Mouse (Mus musculus) lung, embryonic 15.5 days (tissue): ENCODE results near the gene Dyx1c1. TPM values are rescaled to one million over a fixed set of nuclear protein-coding genes. Genes with fewer than 3 reads are reported as not detected.
A peak's percentile ranks its signal among the peaks of the same experiment; 100 is the strongest.

Source experiments
- ATAC-seq: fragments of 200-750 bp; cut with Nextera tagmentation; 2 replicates; pipeline ENCODE4 v1.8.0; 2017; ENCODE audit warnings: moderate number of reproducible peaks, borderline replicate concordance; ENCODE audit not compliant: low FRiP score, low TSS enrichment; ENCODE audit errors: extremely low read depth
- H3K27ac ChIP-seq: fragments of 300-500 bp; sonication (generic); 2 replicates; pipeline ENCODE4 v1.5.1; 2015; ENCODE audit warnings: moderate library complexity, mild to moderate bottlenecking, inconsistent platforms
- H3K27me3 ChIP-seq: fragments of 300-500 bp; sonication (generic); 2 replicates; pipeline ENCODE4 v1.6.1; 2015; ENCODE audit warnings: inconsistent platforms
- H3K36me3 ChIP-seq: fragments of 300-500 bp; sonication (generic); 2 replicates; pipeline ENCODE4 v1.6.1; 2015; ENCODE audit warnings: inconsistent platforms
- H3K4me1 ChIP-seq: fragments of 300-500 bp; sonication (generic); 2 replicates; pipeline ENCODE4 v1.6.1; 2015; ENCODE audit warnings: inconsistent platforms
- H3K4me2 ChIP-seq: fragments of 300-500 bp; sonication (generic); 2 replicates; pipeline ENCODE4 v1.6.1; 2015; ENCODE audit warnings: inconsistent platforms, mild to moderate bottlenecking, moderate library complexity
- H3K4me3 ChIP-seq: fragments of 300-500 bp; sonication (generic); 2 replicates; pipeline ENCODE4 v1.5.1; 2015; ENCODE audit warnings: mild to moderate bottlenecking, inconsistent platforms
- H3K9ac ChIP-seq: fragments of 300-500 bp; sonication (generic); 2 replicates; pipeline ENCODE4 v1.6.1; 2015; ENCODE audit warnings: inconsistent platforms
- H3K9me3 ChIP-seq: fragments of 300-500 bp; sonication (generic); 2 replicates; pipeline ENCODE4 v1.6.1; 2016; ENCODE audit warnings: inconsistent platforms
- WGBS: fragments of 180-500 bp; shearing (Covaris S2); methylation state at CpG from one replicate; pipeline ENCODE4 v1.1.7; 2015; 5-methylcytosine and 5-hydroxymethylcytosine counted together
- polyA plus RNA-seq: library from polyadenylated mRNA; unstranded; fragments of >200 nt; fragmentation: Nextera tagmentation; extraction: Ambion mirVana; gene quantifications from 2 replicates; pipeline ENCODE4 v1.2.1, GENCODE M21; 2015

The Dyx1c1 gene
- polyA plus RNA-seq, 1 experiment from 2014 or later, result 1.6 TPM

GRCm38 (mm10) chr9:72983066-72983465 is 24.5 kb downstream of the Dyx1c1 start:
- WGBS, result 57% methylated on average over 2 of the region's 2 CpGs
- Histone ChIP-seq H3K27me3 (no peaks in the 10 kb centered on the region), H3K27ac (no peak overlapping the region)

GRCm38 (mm10) chr9:72985250-72986220 is 26.9 kb downstream of the Dyx1c1 start, which contains the start of the genes Ccpg1os and Ccpg1:
Gene Ccpg1os (minus strand): TSS chr9:72985382.
Gene Ccpg1 (plus strand): TSS chr9:72985429.
- Histone ChIP-seq H3K4me1 (peaks cover 14% of the 10 kb centered on the region), H3K4me3 (peak within 1 kb of the TSS; percentile 97), H3K27ac (0 out of 2 replicates have a peak within 1 kb of the TSS, but pooled peaks have one; percentile 31), H3K27me3 (no peaks in the 10 kb centered on the region), H3K9me3 (no peaks in the 10 kb centered on the region), H3K4me2 (peak within 1 kb of the TSS; percentile 84), H3K36me3 (no peaks in the 10 kb centered on the region), H3K9ac (peak within 1 kb of the TSS; percentile 68)
- under 1% methylated on average over 88 of the region's 88 CpGs for WGBS
- peak; percentile 100 for ATAC-seq

More at GRCm38 (mm10) chr9:72983066-72983465, 24.5 kb downstream of the Dyx1c1 start:
- Histone ChIP-seq H3K4me1 (peaks cover 14% of the 10 kb centered on the region), H3K4me2 (no peak overlapping the region), H3K36me3 (no peaks in the 10 kb centered on the region), H3K9me3 (no peaks in the 10 kb centered on the region), H3K4me3 (no peak overlapping the region), H3K9ac (no peak overlapping the region)
- ATAC-seq, result no peak

GRCm38 (mm10) chr9:72987703-72988102 is 29.1 kb downstream of the Dyx1c1 start:
- no peak overlapping the region for H3K4me3 ChIP-seq
- no peaks in the 10 kb centered on the region for H3K27me3 ChIP-seq
- 67% methylated on average over 3 of the region's 3 CpGs for WGBS

GRCm38 (mm10) chr9:72988706-72989105 is 30.1 kb downstream of the Dyx1c1 start:
- Histone ChIP-seq H3K9me3 (no peaks in the 10 kb centered on the region), H3K27me3 (no peaks in the 10 kb centered on the region), H3K36me3 (no peaks in the 10 kb centered on the region), H3K4me1 (peaks cover 14% of the 10 kb centered on the region), H3K27ac (no peak overlapping the region), H3K9ac (no peak overlapping the region), H3K4me2 (no peak overlapping the region), H3K4me3 (no peak overlapping the region)
- ATAC-seq, result no peak
- WGBS, result 81% methylated on average over 5 of the region's 5 CpGs

More at GRCm38 (mm10) chr9:72987703-72988102, 29.1 kb downstream of the Dyx1c1 start:
- no peak overlapping the region for H3K27ac ChIP-seq
- no peaks in the 10 kb centered on the region for H3K36me3 ChIP-seq
- peaks cover 14% of the 10 kb centered on the region for H3K4me1 ChIP-seq
- H3K9me3 ChIP-seq, result no peaks in the 10 kb centered on the region
- no peak overlapping the region for H3K4me2 ChIP-seq
- no peak overlapping the region for H3K9ac ChIP-seq
- no peak for ATAC-seq

GRCm38 (mm10) chr9:72991420-72991819 is 32.8 kb downstream of the Dyx1c1 start:
- H3K9ac ChIP-seq, result no peak overlapping the region
- 91% methylated on average over 2 of the region's 2 CpGs for WGBS
- H3K4me2 ChIP-seq, result no peak overlapping the region
- H3K4me1 ChIP-seq, result peaks cover 2% of the 10 kb centered on the region; the same call in 1 of the 2 replicates
- ATAC-seq, result no peak
- H3K4me3 ChIP-seq, result no peak overlapping the region
- H3K9me3 ChIP-seq, result no peaks in the 10 kb centered on the region
- no peaks in the 10 kb centered on the region for H3K27me3 ChIP-seq
- no peaks in the 10 kb centered on the region for H3K36me3 ChIP-seq
- no peak overlapping the region for H3K27ac ChIP-seq

GRCm38 (mm10) chr9:72992576-72992975 is 34.0 kb downstream of the Dyx1c1 start:
- Histone ChIP-seq H3K27ac (no peak overlapping the region), H3K4me2 (no peak overlapping the region), H3K36me3 (no peaks in the 10 kb centered on the region), H3K4me3 (no peak overlapping the region), H3K9me3 (no peaks in the 10 kb centered on the region), H3K27me3 (no peaks in the 10 kb centered on the region), H3K4me1 (no peaks in the 10 kb centered on the region), H3K9ac (no peak overlapping the region)
- WGBS, result 81% methylated on average over 5 of the region's 5 CpGs
- ATAC-seq, result no peak

GRCm38 (mm10) chr9:72996167-72996566 is 37.6 kb downstream of the Dyx1c1 start:
- no peak overlapping the region for H3K27ac ChIP-seq

GRCm38 (mm10) chr9:72996806-72997205 is 38.2 kb downstream of the Dyx1c1 start:
- Histone ChIP-seq H3K27me3 (no peaks in the 10 kb centered on the region), H3K27ac (no peak overlapping the region), H3K9ac (no peak overlapping the region), H3K4me3 (no peak overlapping the region), H3K9me3 (no peaks in the 10 kb centered on the region), H3K4me1 (no peaks in the 10 kb centered on the region), H3K36me3 (no peaks in the 10 kb centered on the region), H3K4me2 (no peak overlapping the region)
- 66% methylated on average over 7 of the region's 7 CpGs for WGBS
- no peak for ATAC-seq

More at GRCm38 (mm10) chr9:72996167-72996566, 37.6 kb downstream of the Dyx1c1 start:
- ATAC-seq, result no peak
- Histone ChIP-seq H3K4me3 (no peak overlapping the region), H3K9ac (no peak overlapping the region), H3K27me3 (no peaks in the 10 kb centered on the region), H3K4me2 (no peak overlapping the region), H3K4me1 (no peaks in the 10 kb centered on the region), H3K9me3 (no peaks in the 10 kb centered on the region), H3K36me3 (no peaks in the 10 kb centered on the region)

- ATAC-seq, result no peak
- Histone ChIP-seq H3K4me1 (no peaks in the 10 kb centered on the region), H3K4me3 (no peak overlapping the region), H3K27ac (no peak overlapping the region), H3K9me3 (no peaks in the 10 kb centered on the region), H3K27me3 (no peaks in the 10 kb centered on the region), H3K36me3 (no peaks in the 10 kb centered on the region), H3K4me2 (no peak overlapping the region), H3K9ac (no peak overlapping the region)
- WGBS, result 58% methylated on average over 2 of the region's 2 CpGs
Measured at GRCm38 (mm10) chr9:73000487-73000886, 41.9 kb downstream of the Dyx1c1 start.

GRCm38 (mm10) chr9:73001314-73002011 is 42.9 kb downstream of the Dyx1c1 start:
- no peaks in the 10 kb centered on the region for H3K4me1 ChIP-seq
- H3K27me3 ChIP-seq, result no peaks in the 10 kb centered on the region
- H3K36me3 ChIP-seq, result no peaks in the 10 kb centered on the region
- no peak overlapping the region for H3K9ac ChIP-seq
- no peak for ATAC-seq
- WGBS, result 84% methylated on average over 13 of the region's 13 CpGs
- H3K27ac ChIP-seq, result no peak overlapping the region
- no peak overlapping the region for H3K4me2 ChIP-seq
- H3K4me3 ChIP-seq, result no peak overlapping the region
- H3K9me3 ChIP-seq, result no peaks in the 10 kb centered on the region

GRCm38 (mm10) chr9:73002177-73002576 is 43.6 kb downstream of the Dyx1c1 start:
- Histone ChIP-seq H3K27ac (no peak overlapping the region), H3K9ac (no peak overlapping the region), H3K9me3 (no peaks in the 10 kb centered on the region), H3K4me3 (no peak overlapping the region), H3K27me3 (no peaks in the 10 kb centered on the region), H3K4me2 (no peak overlapping the region), H3K4me1 (no peaks in the 10 kb centered on the region), H3K36me3 (no peaks in the 10 kb centered on the region)
- ATAC-seq, result no peak
- 52% methylated on average over 3 of the region's 3 CpGs for WGBS

GRCm38 (mm10) chr9:73004076-73004475 is 45.5 kb downstream of the Dyx1c1 start:
- no peaks in the 10 kb centered on the region for H3K4me1 ChIP-seq
- no peaks in the 10 kb centered on the region for H3K9me3 ChIP-seq
- H3K27ac ChIP-seq, result no peak overlapping the region
- H3K4me2 ChIP-seq, result no peak overlapping the region
- 73% methylated on average over 8 of the region's 8 CpGs for WGBS
- H3K36me3 ChIP-seq, result no peaks in the 10 kb centered on the region
- ATAC-seq, result no peak
- no peak overlapping the region for H3K4me3 ChIP-seq
- no peak overlapping the region for H3K9ac ChIP-seq
- no peaks in the 10 kb centered on the region for H3K27me3 ChIP-seq
